Mouse (Mus musculus): ENCODE measurements around the gene AI413582.

Gene AI413582

DNA sequence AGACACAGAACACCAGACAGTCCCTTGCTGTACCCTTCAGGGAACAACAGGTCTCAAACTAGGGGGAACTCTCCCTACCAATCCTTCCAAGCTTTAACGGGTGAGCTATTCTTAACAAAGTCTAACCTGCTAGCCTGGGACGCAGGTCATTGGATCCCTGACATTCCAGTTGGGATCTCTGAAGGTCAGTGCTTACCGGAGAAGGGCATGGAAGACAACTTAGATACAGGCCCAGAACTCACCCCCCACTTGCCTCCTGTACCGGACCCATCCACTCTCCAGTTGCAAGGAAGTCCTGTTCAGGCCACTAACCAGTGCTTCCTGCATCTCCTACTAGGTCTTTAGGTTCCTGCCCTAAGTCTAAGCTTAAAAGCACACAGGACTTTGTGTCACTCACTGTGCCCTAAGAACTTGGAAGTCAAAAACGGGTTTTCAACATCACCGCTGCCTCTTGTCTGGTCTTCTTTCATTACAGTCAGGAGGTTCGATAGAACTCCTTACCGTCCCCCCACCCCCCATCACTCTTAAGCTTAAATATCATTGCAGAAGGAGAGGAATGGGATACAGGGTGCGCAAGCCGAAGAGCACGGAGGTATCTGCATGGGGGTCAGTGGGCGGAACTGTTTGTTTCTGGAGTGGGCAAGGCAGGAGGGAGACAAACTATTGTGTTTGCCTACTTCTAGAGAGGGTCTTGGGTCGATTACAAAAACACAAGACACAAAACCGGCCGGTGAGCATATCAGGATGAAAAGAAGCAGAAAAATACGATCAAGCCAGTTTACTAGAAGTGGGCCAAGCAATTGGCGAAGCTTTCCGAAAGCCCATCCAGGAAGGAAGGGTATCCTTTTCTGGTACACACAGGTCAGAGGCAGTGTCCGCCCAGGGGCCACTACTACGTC, 11.2 kb downstream of the AI413582 start:
- DNase-seq, result peak in 1 of 2 experiments; percentile 11

DNA sequence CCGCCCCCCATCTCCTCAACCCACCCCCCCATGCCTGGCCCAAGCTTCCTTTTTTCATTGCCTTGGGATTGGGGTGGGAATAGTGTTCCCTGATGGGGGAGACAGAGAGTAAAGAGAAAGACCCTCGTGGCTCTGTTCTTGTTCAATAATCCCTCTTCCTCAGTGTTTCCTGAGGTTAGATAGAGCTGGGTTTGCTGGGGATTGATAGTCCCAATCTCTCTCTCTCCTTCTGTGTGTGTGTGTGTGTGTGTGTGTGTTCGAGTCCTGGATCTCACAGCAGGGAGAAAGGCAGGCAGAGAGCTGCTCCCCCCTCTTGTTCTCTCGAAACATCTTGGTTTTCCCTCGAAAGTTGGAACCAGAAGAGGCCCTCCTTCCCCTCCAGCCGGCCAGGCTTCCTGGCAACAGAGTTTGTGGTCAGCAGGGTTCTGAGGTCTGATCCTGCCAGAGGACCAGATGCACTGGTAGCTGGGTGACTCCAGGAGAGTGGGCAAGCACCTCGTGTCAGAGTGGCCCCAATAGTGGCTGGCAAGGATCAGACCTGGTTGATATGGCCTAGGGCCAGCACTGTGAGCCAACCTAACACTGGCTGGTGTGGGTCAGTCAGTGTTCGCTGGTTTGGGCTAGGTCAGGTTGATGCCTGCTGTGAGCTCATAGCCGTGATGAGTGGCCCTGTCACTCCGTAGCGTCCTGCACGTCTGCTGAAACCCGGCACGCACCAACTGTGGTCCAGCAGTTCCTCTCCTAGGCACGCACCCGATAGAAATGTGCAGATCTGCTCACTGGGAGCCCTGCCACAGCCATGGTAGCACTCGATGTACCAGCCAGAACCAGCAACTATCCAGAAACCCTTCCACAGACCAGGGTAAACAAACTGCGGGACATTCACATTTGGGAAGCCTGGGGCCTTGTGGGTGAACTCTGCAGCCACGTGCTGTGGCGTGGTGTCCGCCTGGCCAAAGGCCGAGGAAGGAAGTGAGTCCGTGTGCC, 13.0 kb downstream of the AI413582 start:
- DNase-seq, result no peak

DNA sequence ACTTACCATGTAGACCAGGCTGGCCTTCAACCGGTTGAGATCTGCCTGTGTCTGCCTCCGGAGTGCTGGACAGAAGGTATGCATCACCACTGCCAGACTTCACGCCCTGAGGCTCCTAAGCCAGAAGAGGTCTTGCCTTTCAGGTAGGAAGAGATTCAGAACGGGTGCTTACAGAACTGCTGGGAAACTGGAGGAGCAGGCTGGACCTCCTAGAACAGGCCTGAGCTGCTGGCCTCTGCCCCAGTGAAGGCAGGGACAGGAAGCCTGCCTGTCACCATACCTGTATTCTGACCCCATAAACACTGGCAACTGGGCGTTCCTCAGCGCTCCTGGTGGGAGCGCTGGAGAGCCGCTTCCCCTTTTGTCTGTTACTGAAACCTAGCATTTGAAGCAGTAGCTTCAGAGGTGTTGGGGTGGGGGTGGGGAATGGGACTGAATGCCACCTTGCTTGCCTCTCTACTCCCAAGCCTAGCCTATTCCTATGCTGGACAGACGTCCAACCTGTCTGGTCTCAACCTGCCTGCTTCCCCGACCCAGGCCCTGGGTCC, 14.1 kb downstream of the AI413582 start:
- no peak for DNase-seq

DNA sequence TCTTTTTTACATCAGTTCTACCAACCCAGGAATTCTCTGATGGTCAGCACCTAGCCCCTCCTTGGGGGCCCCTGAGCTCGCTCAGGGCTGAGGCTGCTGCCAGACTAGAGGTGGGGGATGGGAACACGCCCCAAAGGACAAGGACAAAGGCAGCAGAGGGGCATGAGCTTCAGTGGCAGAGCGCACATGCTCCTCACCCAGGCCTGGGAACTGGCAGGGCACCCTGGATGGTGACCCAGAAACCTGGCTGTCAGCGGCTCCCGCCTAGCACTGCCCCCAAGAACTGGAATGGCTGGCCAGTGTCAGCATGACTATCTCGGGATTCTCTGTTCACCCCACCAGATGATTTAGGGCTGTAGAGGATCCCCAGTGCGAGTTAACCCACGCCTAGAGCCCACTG, 16.3 kb downstream of the AI413582 start:
- no peak for DNase-seq

DNA sequence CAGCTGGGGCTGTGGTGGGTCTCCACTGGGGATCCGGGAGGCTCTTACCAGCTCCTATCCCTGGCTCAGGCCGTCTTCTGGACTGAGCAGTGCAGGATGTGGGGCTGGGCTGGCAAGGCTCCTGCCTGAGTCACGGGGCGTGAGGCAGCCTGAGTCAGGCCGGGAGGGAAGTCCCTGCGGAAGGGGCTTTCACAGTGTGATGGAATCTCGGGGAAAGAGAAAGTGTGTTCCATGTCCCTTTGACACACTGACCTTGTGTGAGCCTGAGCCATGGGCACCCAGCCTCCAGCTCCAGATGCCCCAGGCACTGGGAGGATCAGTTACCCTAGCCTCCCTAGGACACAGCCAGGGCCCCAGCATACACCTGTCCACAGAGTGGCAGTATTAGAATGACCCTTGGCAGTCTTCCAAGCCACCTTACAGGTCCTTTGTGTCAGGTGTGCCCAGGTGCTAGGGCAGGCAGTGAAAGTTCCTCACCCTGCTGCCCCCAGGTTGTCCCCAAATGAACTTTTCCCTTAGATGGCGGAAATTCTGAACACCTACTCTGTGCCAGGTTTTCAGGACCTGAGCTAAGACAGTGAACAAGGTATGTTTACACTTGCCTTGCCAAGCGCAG, 18.2 kb downstream of the AI413582 start:
- no peak for DNase-seq

DNA sequence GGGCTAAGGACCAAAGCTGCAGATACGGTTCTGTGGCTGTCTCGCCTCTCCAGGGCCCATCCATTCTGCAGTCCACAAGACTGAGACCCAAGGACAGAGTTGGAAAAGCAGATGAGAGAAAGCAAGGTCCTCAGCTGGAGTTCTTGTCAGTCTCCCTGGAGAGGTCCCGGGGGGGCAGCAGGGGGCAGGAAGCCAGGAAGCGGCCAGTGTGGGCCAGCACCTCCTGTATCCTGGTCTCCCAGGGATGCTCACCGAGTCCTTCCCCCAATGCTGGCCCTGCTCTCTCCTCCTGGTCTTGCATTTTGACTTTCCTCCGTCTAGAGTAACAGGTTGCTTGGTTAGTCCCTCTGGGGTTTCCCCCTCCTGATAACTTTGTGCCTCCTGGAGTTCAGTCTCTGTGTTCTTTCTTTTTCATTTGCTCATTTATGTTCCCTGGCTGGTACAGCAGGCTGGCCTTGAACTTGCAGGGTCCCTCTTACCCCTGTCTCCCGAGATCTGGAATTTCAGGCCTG, 18.9 kb downstream of the AI413582 start:
- no peak for DNase-seq

DNA sequence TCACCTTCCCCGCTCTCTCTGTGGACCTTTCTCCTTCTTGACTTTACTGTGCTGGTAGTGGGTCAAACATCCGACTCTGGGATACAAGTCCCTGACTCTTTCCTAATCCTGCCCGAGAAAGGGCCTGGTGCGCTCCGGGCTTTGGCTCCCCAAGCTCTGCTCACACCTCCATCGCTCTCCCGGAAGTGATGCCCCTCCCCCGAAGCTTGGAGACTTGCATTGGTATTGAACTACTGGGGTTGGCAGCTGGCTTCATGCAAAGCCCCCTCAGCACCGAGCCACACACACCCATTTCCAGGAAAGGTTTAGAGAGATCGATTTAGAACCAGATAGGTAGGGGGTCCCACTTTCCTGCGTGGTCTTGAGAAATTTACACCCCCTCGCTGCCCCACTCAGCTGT, 19.6 kb downstream of the AI413582 start:
- no peak for DNase-seq

DNA sequence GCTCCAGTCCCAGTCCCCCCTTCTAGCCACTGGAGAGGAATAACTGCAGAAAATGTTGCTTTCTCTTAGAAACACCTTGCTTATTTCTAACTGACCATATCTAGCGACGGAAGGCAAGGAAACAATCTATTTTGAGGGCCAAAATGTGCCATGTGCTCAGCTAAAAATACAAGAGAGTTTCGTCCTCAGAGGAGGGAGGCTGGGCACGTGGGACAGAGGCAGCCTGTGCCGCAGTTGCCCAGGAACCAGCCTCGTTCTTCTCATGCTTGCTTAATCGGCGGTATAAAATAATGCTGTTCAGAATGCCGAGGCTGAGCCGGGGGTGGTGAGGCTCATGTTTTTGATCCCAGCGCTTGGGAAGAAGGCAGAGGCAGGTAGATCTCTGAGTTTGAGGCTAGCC, 21.0 kb downstream of the AI413582 start:
- no peak for DNase-seq

DNA sequence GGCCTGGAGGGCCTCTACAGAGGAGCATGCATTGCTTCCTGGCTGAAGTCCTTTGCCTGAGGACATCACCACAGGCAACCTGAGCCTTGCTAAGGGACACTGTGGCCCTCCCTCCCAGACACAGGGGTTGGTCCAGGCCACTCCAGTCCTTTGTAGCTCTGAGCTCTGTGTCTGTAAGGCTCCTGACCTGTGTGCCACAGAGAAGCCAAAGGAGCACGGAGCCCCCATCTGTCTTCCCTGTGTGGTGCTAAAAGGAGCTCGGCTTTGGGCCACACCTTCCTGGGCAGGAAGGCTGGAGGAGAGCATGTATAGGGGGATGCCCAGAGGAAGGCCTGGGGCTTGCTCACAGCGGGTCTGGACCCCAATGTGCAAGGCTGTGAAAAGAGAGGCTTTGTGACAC, 23.6 kb downstream of the AI413582 start:
- no peak for DNase-seq

DNA sequence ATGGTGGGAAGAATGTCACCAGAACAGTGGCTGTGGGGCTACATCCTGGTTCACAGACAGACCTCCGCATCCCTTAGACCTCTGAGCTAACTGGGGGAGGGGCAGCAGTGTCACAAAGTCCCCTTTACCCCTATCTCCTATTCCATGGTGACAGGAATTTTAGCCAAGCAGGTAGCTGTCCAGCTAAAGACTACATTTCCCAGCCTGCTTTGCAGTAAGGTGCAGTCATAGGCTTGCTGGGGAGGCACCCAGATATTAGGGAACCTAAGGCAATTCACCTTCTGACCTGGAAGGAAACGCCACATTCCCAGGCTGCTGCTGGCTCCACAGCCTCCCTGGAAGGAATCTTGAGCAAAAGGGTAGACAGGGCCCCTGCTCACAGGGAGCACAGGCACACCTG, 24.3 kb downstream of the AI413582 start:
- DNase-seq, result no peak

DNA sequence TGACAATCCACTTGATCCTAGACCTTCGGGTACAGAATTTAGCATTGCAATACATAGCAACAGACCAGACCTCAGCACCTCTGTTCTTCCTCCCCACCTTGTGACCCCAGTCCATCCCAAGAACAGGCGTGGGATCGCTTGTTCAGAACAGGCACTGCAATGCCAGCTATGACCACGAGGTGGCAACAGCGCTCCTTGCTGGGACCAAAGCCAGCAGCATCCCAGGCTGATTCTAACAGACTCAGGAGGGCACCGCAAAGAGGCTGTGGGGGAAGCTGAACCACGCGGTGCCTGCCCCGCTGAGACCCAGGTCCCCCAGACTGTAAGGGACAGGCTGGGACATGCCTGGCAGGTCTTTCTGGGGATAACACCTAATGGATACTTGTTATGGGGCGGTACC, 30.8 kb downstream of the AI413582 start:
- peak; percentile 87 to 92 for DNase-seq

DNA sequence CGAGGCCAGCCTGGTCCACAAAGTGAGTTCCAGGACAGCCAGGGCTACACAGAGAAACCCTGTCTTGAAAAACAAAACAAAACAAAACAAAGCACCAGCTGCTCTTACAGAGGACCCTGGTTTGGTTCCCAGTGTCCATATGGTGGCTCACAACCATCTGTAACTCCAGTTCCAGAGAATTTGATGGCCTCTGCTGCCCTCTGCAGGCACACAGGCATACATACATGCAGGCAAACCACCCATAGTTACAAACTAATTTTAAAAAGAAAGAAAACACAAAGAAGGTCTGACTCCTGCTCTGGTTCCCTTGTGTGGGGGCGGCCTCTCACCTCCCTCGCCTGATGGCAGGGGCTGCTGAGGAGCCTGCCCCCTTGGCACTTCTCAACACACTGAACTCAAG, 32.2 kb downstream of the AI413582 start:
- DNase-seq, result no peak

DNA sequence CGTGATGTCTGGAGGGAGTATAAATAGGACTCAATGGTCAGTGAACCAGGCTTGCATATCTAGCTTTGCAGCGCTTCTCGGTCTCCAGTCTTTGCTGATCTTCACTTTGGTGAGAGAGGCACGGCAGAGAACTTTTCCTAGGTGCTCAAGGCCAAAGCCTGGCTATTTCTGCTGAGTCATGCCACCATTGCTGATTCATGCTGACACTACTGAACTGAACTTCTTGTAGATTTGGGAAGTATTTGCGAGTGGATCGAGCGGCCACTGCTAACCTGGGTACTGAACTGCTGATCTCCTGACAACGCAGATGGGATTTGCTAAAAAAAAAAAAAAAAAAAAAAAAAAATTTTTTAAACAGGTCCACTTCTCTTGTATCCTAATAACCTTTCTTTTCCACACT, 33.5 kb downstream of the AI413582 start:
- DNase-seq, result no peak

DNA sequence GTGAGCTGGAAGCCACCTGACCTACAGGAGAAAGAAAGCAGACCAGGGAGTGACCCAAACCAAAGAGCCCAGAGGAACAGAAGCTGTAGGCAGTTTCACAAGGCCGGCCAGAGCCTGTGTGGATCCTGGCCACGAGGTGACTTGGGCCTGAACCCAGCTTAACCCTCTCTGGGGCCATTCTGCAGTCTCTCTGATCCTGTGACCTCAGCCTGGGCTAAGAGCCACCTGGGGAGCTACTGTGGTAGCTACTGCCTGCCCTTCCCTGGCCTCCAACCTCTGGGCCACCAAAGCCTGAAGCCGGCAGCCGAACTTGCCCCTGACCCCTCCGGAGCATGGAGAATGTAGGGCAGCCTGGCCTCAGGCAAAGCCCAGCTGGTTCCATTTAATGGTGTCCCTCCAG, 36.8 kb downstream of the AI413582 start:
- no peak for DNase-seq

DNA sequence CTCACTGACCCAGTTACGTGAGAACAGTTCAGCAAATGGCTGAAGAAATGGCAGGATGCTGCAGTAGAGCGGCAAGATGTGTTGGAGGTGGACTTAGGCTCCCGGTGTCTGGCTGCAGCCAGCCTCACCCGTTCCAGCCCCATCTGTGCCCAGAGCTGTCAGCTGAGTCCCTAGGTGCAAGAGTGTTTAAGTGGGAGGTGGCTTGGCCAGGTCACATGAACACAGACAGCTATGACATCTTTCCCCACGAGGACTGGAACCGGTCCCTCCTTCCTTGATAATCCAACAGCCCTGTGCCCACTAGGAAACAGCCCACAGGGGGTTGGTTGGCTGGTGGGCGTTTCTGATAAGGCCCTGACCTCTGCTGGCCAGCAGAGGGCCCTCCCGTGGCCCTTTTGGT, 37.5 kb downstream of the AI413582 start:
- no peak for DNase-seq

DNA sequence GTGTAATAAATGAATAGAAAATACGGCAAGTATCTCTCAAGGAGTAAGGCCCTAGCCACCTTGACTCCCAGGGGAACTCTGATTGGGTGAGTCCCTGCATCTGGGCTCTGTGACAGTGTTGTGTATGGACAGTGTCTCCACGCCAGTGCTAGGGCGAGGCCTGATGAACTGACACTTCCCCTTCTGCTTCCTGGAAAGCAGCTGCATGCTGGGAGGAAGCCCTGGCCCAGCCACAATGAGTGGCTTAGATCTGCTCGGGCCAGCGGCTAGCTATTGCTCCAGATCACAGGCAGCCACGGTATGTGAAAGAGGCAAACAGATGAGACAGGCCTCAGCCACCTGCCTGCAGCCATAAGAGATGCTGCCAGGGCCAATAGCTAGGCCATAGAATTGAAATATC, 38.4 kb downstream of the AI413582 start:
- DNase-seq, result no peak

DNA sequence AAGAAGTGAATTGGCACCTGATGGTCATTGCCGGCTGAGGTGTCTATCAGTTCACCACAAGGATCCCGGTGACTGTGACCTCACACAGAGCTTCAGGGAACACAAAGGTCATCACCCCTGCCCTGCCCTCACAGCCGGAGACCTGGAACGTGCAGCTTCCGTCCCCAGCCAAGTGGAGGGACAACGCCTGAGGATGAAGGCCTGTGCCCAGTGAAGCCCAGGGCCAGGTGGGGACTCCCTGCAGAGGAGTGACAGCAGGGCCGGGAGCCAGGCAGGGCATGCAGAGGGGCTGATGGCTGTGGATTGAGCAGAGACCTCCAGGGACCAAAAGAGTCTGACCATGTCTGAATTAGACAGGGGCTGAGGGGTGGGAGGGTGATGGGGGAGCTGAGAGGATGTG, 42.4 kb downstream of the AI413582 start:
- DNase-seq, result no peak

DNA sequence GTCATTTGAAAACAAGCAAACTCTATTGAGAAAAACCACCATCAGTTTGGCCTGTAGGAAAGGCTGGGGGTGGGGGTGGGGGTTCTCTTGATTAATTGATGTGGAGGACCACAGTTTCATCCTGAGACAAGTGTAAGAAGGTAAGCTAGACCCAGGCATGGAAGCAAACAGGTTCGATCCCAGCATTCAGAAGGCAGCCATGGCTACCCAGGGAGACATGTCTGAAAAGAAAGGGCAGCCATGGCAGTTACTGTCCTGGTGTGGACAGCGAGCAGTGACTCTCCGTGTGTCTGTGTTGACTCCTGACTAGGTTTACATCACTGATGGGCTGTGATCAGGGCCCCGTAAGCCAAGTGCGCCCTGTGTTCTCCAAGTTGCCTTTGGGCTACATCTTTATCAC, 44.3 kb downstream of the AI413582 start, which contains the start of gene Grm4:
Gene Grm4 (minus strand): TSS at position 101 of the 400 bp plus-strand sequence.
- DNase-seq, result no peak

DNA sequence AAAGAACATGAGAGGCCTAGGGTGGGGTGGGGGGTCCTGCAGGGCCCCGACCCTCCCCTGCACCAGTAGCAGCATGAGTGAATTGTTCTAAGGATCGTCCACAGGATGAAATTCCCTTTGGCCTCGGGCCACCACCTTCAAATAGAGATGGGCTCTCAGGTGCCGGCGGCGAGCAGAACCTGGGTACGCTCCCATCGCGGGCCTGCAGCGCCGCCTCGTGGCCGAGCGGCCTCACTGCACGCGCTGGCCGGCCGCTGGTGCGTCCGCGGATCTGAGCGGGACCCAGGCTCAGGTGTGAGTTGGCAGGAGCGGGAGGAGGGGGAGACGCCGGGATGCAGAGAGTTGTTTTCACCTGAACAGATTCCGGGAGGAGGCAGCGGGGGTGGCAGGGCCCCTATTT, 45.0 kb downstream of the AI413582 start:
- DNase-seq, result peak; percentile 49 to 52

DNA sequence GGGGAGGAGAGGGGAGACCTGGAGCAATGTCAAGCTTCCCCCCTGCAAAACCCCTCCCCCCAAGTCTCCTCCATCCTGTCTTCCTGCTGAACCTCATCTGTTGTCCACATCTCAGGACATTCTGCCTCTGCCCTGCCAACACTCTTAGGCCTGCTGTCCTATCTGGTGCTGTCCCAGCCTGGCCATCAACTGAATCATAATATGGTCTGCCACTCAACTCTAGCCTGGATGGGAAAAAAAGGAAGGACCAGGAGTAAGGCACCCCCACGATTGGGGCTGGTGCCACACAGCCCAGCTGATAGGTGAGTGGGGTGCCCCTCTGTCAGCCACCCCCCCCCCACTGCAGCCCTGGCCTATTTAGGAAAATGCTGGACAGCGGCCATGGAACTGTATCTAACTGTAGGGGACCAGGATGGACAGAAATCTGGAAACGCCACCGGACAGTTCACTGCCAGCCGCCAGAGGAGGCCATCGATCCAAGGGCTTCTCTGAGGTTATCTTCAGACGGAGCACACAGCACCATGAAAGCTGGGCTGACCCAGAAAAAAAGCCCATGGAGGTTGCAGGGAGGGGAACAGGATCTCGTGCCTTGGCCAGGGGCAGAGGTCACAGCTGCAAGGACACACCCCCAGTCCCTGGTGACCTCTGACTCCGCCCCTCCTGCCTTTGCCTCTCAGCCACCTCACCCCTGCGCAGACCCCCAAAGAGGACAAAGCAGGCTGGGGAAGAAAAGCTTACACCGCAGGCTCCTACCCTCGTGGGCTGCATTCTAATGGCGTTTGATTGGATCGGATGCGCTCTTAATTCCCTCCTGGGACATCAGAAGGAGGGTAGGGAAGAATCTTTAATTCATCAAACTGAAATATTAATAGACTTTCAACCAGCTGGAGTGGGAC, 46.6 kb downstream of the AI413582 start:
- no peak for DNase-seq

DNA sequence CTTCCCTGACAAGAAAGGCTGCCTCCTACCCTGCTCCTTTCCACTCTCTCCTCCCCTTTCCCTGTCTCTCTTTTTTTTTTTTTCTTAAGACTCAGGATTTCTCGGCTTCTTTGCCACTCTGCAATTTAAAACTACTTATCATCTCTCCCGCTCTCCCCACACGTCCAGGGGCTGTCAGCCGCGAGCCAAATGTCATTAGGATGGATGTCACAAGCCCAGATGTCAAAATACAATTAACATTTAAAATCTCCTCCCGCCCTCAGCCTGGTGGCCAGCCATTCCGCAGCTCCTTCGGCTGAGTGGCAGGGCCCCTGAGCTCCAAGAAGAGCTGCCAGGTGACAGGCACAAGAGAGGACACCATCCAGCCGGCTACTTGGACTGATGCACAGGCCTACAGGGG, 47.3 kb downstream of the AI413582 start:
- DNase-seq, result no peak

Data from thymus, postnatal 36 days (tissue).